Mouse (Mus musculus): ENCODE measurements around the gene F2.

- no peak for TF ChIP-seq POLR2A (IDR thresholded peaks at IDR 0.05; ENCODE audit: control insufficient read depth, low read depth, low read length)
- TF ChIP-seq CTCF (IDR thresholded peaks at IDR 0.05; ENCODE audit: control insufficient read depth, insufficient read depth, insufficient replicate concordance, low read depth, low read length), result no peak
Measured at GRCm38 (mm10) chr2:91676961-91677360, 40.7 kb upstream of the F2 start.
